Mouse (Mus musculus) megakaryocyte, embryonic 14.5 days (primary cell): Measurements from ENCODE around the gene Myoz2. TPM values are rescaled to one million over a fixed set of nuclear protein-coding genes. Genes with fewer than 3 reads are reported as not detected.

Experiments
- H3K27me3 ChIP-seq: replicated peaks from 2 replicates; pipeline ENCODE3; 2012; ENCODE audit warnings: inconsistent platforms
- H3K36me3 ChIP-seq: replicated peaks from 2 replicates; pipeline ENCODE3; 2012; ENCODE audit warnings: low read length, inconsistent platforms, mixed read lengths
- H3K4me1 ChIP-seq: 2 replicates; pipeline ENCODE4 v1.6.1; 2012; ENCODE audit warnings: inconsistent platforms
- H3K4me3 ChIP-seq: replicated peaks from 2 replicates; pipeline ENCODE3; 2012; ENCODE audit warnings: moderate library complexity, mild to moderate bottlenecking, inconsistent platforms
- H3K9me3 ChIP-seq: 2 replicates; pipeline ENCODE4 v1.6.1; 2012; ENCODE audit warnings: inconsistent platforms
- FLI1 ChIP-seq: IDR thresholded peaks from 2 replicates; pipeline ENCODE4 v1.6.1; 2012; ENCODE audit warnings: low read length, inconsistent platforms, mixed read lengths
- GATA1 ChIP-seq: IDR thresholded peaks from 3 replicates; pipeline ENCODE4 v1.6.1; 2012; ENCODE audit warnings: mixed read lengths, low read length, inconsistent platforms, borderline replicate concordance
- polyA plus RNA-seq: library from polyadenylated mRNA; stranded (reverse); fragments of >175 nt; gene quantifications from 2 replicates; pipeline ENCODE4 v1.2.3, GENCODE M21; 2012; ENCODE audit warnings: low replicate concordance; ENCODE audit not compliant: insufficient read depth

Myoz2 gene
- polyA plus RNA-seq, 1 experiment: not detected

DNA sequence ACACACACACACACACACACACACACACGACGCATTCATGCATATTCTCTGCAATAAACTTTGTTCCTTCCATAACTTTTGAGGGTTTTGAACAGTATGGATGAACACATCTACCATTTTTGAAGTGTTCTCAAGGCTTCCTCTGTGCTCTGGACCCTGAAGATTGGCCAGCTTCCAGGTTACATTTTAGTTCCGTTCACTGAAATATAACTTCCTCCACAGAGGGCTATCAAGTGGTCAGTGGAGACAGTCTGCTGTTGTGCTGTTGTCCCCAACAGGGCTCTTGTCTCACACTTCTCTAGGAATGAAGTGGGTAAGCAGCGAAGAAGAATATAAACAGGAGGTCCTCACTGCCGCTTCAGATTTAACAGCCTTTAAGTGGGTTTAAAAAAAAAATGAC lies 30.7 kb upstream of the Myoz2 start:
- TF ChIP-seq FLI1 (no peak), GATA1 (no peak)
- Histone ChIP-seq H3K36me3 (no peaks in the 10 kb centered on the region), H3K4me3 (no peak overlapping the region)

DNA sequence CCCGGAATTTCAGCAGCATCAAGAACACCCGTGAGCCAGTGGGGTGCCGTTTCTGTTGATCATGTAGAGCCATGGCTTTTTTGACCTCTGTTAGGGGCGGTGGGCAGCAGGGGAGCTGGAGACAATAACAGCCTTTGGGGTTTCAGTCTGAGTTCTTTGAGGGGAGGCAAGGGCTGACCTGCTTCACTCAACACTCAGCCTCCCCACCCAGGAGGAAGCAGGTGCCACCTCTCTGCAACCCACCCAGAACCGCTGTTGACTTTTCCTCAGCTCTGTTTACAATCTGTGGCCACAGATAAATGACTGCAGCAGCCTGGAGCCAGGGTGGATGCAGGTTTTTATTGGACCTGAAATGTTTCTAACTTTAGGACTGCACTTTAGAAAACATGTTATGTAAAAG lies 29.4 kb upstream of the Myoz2 start:
- H3K4me1 ChIP-seq: no peaks in the 10 kb centered on the region

More for the DNA sequence above, 30.7 kb upstream of the Myoz2 start:
- Histone ChIP-seq H3K9me3 (peaks cover 3% of the 10 kb centered on the region), H3K27me3 (no peaks in the 10 kb centered on the region), H3K4me1 (no peaks in the 10 kb centered on the region)

DNA sequence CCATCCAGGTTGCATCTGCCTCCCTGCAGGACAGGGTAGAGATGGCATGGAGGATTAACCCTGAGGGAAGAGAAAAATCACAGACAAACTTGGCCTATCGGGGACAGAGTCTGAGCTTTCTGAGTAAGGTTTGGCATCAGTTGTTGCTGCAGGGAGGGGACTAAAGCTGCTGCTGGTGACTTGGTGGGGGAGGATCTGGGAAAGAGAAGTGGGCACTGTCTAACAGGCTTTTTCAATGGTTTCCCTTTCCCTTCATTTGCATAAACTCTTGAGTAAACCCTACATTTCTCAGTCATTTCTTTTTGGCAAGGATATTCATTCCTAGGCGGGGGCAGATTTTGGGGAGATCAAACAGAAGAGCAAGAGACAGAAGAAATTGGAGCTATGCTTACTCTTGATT lies 27.1 kb upstream of the Myoz2 start:
- Histone ChIP-seq H3K4me3 (no peak overlapping the region), H3K9me3 (no peaks in the 10 kb centered on the region), H3K4me1 (no peaks in the 10 kb centered on the region), H3K36me3 (no peaks in the 10 kb centered on the region), H3K27me3 (no peaks in the 10 kb centered on the region)
- TF ChIP-seq FLI1 (no peak), GATA1 (no peak)

More for the DNA sequence above, 29.4 kb upstream of the Myoz2 start:
- no peaks in the 10 kb centered on the region for H3K36me3 ChIP-seq
- H3K27me3 ChIP-seq: no peaks in the 10 kb centered on the region
- TF ChIP-seq FLI1 (no peak), GATA1 (no peak)
- H3K9me3 ChIP-seq: peaks cover 3% of the 10 kb centered on the region
- no peak overlapping the region for H3K4me3 ChIP-seq

DNA sequence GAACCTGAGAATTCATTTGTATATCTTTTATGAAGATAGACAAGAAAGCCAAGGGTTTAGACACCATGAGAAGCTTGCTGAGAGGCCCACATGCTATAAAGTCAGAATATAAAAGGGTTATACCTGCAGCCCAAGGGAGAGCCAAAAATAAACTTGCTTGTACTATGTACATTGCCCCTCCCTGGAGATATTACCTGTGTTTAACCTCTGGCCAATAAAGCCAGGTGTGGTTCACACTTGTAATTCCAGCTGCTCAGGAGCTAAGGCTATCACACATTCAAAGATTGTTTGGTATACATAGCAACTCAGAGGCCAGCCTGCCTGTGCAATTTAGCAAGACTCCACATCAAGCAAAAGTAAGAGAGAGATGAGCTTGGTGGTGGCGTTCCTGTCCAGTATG lies 24.0 kb upstream of the Myoz2 start:
- no peaks in the 10 kb centered on the region for H3K4me1 ChIP-seq
- TF ChIP-seq GATA1: no peak
- no peak for TF ChIP-seq FLI1
- no peaks in the 10 kb centered on the region for H3K9me3 ChIP-seq
- no peak overlapping the region for H3K4me3 ChIP-seq
- no peaks in the 10 kb centered on the region for H3K27me3 ChIP-seq
- no peaks in the 10 kb centered on the region for H3K36me3 ChIP-seq

DNA sequence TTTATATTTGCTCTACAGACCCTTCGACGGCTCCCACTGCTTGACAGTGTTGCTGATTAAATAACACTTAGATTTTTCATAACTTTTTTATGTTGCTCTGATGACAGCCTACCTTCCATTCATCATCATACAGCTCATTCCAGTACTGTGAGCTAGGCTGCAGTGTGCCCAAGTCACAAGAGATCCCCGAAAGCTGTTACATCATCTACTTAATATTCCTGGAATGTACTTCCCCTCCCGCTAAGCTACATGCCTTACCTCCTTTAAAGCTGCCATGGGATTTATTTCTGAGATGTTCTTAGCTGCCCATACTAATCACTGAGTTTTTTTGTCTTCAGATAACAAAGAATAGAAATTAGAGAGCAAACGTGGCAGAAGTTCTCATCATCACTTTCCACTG lies 19.4 kb upstream of the Myoz2 start:
- H3K27me3 ChIP-seq: no peaks in the 10 kb centered on the region
- H3K4me3 ChIP-seq: no peak overlapping the region
- H3K4me1 ChIP-seq: no peaks in the 10 kb centered on the region
- H3K9me3 ChIP-seq: peaks cover 5% of the 10 kb centered on the region
- TF ChIP-seq GATA1 (no peak), FLI1 (no peak)
- H3K36me3 ChIP-seq: no peaks in the 10 kb centered on the region

DNA sequence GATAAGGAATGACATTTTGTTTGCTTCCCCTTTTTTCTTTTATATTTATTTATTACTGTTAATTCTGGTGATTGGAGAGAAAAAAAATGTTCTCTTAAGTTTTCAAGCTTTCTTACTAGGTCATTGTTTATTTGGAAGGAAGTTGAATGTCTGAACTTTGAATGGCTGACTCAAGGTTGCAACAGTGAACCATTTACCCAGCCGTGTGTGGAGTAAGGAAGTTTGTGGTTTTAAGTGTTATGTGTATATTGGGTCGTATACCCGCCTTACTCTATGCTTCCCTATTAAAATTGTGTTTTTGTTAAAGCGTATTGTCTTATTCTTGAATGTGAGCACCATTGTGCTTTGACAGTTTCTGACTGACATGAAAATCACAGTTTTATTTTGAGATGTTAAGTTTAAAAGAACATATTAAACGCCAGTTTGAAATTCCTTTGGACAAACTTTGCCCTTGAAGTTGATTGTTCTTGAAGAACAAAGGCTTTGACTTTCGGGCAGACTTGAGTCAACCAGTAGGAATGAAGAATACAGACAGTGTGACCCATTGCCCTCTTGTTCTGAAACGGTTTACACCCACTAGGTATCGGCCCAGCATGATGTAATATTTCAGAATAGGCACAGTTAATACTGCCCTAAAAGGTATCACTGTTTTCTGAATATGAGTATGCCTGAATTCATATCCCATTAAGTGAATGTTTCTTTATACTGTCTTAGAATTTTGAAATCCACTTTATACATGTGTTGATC lies 18.6 kb upstream of the Myoz2 start:
- no peaks in the 10 kb centered on the region for H3K27me3 ChIP-seq
- no peaks in the 10 kb centered on the region for H3K4me1 ChIP-seq
- H3K9me3 ChIP-seq: peaks cover 6% of the 10 kb centered on the region
- no peak overlapping the region for H3K4me3 ChIP-seq
- TF ChIP-seq GATA1 (no peak), FLI1 (no peak)
- H3K36me3 ChIP-seq: no peaks in the 10 kb centered on the region

DNA sequence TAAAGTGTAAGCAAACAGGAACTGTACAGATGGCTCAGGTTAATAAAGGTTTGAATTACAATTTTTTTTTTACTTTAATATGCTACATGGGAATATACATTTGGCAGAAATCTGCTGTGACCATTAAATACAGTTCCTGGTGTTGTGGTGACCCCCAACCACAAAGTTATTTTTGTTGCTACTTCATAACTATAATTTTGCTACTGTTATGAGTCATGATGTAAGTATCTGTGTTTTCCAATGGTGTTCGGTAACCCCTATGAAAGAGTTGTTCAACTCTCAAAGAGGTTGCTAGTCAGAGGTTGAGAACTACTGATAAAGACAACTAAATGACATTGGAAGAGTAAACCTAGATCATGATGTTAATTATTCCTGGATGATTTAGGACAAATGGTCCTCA lies 7.5 kb upstream of the Myoz2 start:
- no peaks in the 10 kb centered on the region for H3K36me3 ChIP-seq
- no peaks in the 10 kb centered on the region for H3K27me3 ChIP-seq
- H3K4me3 ChIP-seq: no peak overlapping the region
- TF ChIP-seq FLI1 (no peak), GATA1 (no peak)
- no peaks in the 10 kb centered on the region for H3K4me1 ChIP-seq
- no peaks in the 10 kb centered on the region for H3K9me3 ChIP-seq

DNA sequence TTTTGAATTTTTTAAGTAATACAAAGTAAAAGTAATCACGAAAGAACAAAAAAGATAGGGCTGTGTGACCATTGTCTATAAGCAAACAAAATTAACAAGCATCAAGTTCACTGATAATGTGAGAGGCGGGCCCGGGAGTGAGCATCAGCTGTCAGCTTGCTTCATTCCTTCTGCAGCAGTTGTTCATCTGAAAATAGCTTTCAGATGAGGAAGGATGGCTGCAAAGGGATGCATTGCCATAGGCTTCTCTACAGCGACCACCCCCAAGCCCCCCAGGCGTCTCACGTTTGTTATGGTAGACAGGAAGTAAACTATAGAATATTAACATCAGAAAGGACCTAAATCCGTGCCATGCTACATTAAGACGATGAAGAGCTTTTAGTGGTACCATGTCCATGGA lies 1.0 kb downstream of the Myoz2 start:
- Histone ChIP-seq H3K9me3 (no peaks in the 10 kb centered on the region), H3K4me1 (no peaks in the 10 kb centered on the region), H3K4me3 (no peak overlapping the region), H3K36me3 (no peaks in the 10 kb centered on the region), H3K27me3 (no peaks in the 10 kb centered on the region)
- no peak for TF ChIP-seq FLI1
- no peak for TF ChIP-seq GATA1

DNA sequence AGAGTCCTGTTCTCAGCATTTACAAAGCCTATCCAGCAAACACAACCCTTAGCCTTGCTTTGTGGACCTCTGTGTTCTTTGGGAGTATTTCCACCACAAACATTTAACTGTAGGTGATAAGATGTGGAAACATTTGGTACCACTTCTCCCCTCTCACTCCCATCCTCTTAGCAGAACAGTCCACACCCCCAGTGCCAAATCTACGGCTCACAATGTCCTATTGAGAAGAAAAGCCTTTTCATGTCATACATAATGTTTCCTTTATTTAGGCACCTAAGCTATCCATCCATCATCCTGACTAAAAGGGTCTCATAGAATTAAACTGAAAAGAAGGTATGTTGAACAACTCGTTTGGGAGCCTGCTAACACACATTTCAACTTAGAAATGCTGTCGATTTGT lies 9.2 kb downstream of the Myoz2 start:
- no peaks in the 10 kb centered on the region for H3K9me3 ChIP-seq
- TF ChIP-seq FLI1: no peak
- TF ChIP-seq GATA1: no peak
- no peak overlapping the region for H3K4me3 ChIP-seq
- no peaks in the 10 kb centered on the region for H3K36me3 ChIP-seq
- H3K27me3 ChIP-seq: no peaks in the 10 kb centered on the region
- no peaks in the 10 kb centered on the region for H3K4me1 ChIP-seq

DNA sequence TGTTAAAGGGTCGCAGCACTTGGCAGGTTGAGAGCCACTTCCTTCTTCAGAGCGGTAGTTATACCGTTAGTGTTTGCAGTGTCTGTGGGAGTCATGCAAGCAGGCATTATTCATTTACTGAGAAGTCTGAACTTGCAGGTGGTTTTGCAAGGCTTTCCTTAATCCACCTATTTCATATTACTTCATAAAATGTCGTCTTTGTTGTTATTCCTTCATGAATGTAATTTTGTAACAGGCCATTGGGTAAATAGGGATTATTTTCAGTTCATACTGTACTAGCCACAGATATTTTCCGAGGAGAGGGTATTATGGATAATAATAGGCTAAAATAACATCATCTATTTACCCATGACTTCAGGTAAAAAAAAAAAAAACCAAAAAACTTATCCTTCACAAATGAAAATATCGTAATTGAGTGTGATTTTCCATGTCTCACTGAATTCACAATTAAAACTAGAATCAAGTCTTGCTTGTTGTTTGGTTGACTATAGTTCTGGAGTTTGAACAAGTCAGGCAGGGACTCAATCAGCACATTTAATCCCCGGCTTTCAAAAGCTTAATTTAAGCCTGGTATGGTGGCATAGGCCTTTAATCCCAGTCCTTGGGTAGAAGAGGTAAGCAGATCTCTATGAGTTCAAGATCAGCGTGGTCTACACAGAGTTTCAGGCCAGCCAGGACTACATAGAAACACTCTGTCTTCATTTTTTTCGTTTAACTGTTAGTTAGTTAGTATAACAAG lies 10.2 kb downstream of the Myoz2 start:
- TF ChIP-seq FLI1 (no peak), GATA1 (no peak)
- H3K9me3 ChIP-seq: no peaks in the 10 kb centered on the region
- 0 out of 2 replicates have a peak, but pooled peaks cover 3% of the 10 kb centered on the region for H3K4me1 ChIP-seq
- no peaks in the 10 kb centered on the region for H3K27me3 ChIP-seq
- H3K36me3 ChIP-seq: no peaks in the 10 kb centered on the region
- H3K4me3 ChIP-seq: no peak overlapping the region
